Mouse (Mus musculus) CH12.LX (cell line): ENCODE data around the gene Zbtb33. TPM values are rescaled to one million over a fixed set of nuclear protein-coding genes. Genes with fewer than 3 reads are reported as not detected.

Experiments used
- DNase-seq: peaks from one replicate; pipeline ENCODE4 v3.0.0-alpha.2; 2013; ENCODE audit errors: extremely low read depth
- H3K27ac ChIP-seq: 2 replicates; pipeline ENCODE4 v1.5.1; 2012; ENCODE audit warnings: low read depth, mild to moderate bottlenecking, control low read depth, moderate library complexity; ENCODE audit not compliant: insufficient read depth
- H3K27me3 ChIP-seq: replicated peaks from 2 replicates; pipeline ENCODE3; 2012; ENCODE audit warnings: inconsistent platforms
- H3K36me3 ChIP-seq, 2 experiments: replicated peaks in 1 of 2; 2 replicates each; pipeline versions ENCODE3 to v1.6.1; 2012; ENCODE audit warnings: inconsistent platforms in 1 of 2, low read length in 1 of 2, mild to moderate bottlenecking in 1 of 2, mixed read lengths in 1 of 2, moderate library complexity in 1 of 2; ENCODE audit not compliant: control insufficient read depth in 1 of 2, insufficient read depth in 1 of 2
- H3K4me1 ChIP-seq, 2 experiments: 2 replicates each; pipeline ENCODE4 v1.6.1; 2012; ENCODE audit warnings: inconsistent platforms in 1 of 2, moderate library complexity in 1 of 2; ENCODE audit not compliant: insufficient read depth in 2 of 2, control insufficient read depth in 1 of 2
- H3K4me2 ChIP-seq: 2 replicates; pipeline ENCODE4 v1.6.1; 2012; ENCODE audit warnings: low read depth, mild to moderate bottlenecking, control low read depth; ENCODE audit not compliant: poor library complexity, insufficient read depth, severe bottlenecking
- H3K4me3 ChIP-seq, 3 experiments: fragments of 150-350 bp in 1 of 3; sonication (generic) in 1 of 3; replicated peaks in 1 of 3; 2 replicates each; pipeline versions ENCODE3 to v1.5.1; 2011 to 2012; ENCODE audit warnings: low read depth in 2 of 3, low read length in 2 of 3, mild to moderate bottlenecking in 2 of 3, moderate library complexity in 2 of 3, control low read depth in 1 of 3, improper control_type of control experiment in 1 of 3, inconsistent platforms in 1 of 3, mixed read lengths in 1 of 3; ENCODE audit not compliant: poor library complexity in 1 of 3
- H3K79me2 ChIP-seq: replicated peaks from 2 replicates; pipeline ENCODE4 v1.6.1; 2012; ENCODE audit warnings: mild to moderate bottlenecking, moderate library complexity; ENCODE audit not compliant: control insufficient read depth, poor library complexity, insufficient read depth, severe bottlenecking; ENCODE audit errors: extremely low read depth
- H3K9ac ChIP-seq: 2 replicates; pipeline ENCODE4 v1.6.1; 2012; ENCODE audit warnings: low read depth, mild to moderate bottlenecking, control low read depth, moderate library complexity; ENCODE audit not compliant: insufficient read depth
- H3K9me3 ChIP-seq: replicated peaks from 2 replicates; pipeline ENCODE3; 2012; ENCODE audit warnings: low read length, inconsistent platforms, mixed read lengths
- BHLHE40 ChIP-seq: IDR thresholded peaks from 2 replicates; pipeline ENCODE4 v1.6.1; 2011; ENCODE audit warnings: mild to moderate bottlenecking, low read depth, low read length, improper control_type of control experiment
- CHD1 ChIP-seq: IDR thresholded peaks from 2 replicates; pipeline ENCODE4 v1.6.1; 2012; ENCODE audit warnings: low read depth, low read length, improper control_type of control experiment, inconsistent platforms
- CTCF ChIP-seq, 2 experiments: IDR thresholded peaks in 1 of 2; conservative IDR thresholded peaks in 1 of 2; 2 replicates each; pipeline ENCODE4 v1.5.1; 2011 to 2012; ENCODE audit warnings: low read depth in 2 of 2, low read length in 2 of 2, improper control_type of control experiment in 1 of 2, inconsistent platforms in 1 of 2, mild to moderate bottlenecking in 1 of 2, moderate library complexity in 1 of 2
- E2F4 ChIP-seq: IDR thresholded peaks from 2 replicates; pipeline ENCODE4 v1.6.1; 2011; ENCODE audit warnings: low read depth, low read length, improper control_type of control experiment; ENCODE audit not compliant: insufficient replicate concordance
- ELF1 ChIP-seq: IDR thresholded peaks from 2 replicates; pipeline ENCODE4 v1.6.1; 2014; ENCODE audit warnings: low read depth, mild to moderate bottlenecking, inconsistent platforms, low read length, improper control_type of control experiment
- ETS1 ChIP-seq: conservative IDR thresholded peaks from 2 replicates; pipeline ENCODE4 v1.6.1; 2012; ENCODE audit warnings: low read depth, mild to moderate bottlenecking, inconsistent platforms, low read length, improper control_type of control experiment, moderate library complexity
- GABPA ChIP-seq: IDR thresholded peaks from 2 replicates; pipeline ENCODE4 v1.6.1; 2012; ENCODE audit warnings: low read depth, low read length, improper control_type of control experiment, inconsistent platforms; ENCODE audit not compliant: insufficient replicate concordance
- HCFC1 ChIP-seq: IDR thresholded peaks from 2 replicates; pipeline ENCODE4 v1.6.1; 2012; ENCODE audit warnings: low read depth, mild to moderate bottlenecking, inconsistent platforms, low read length, improper control_type of control experiment
- IRF4 ChIP-seq: IDR thresholded peaks from 2 replicates; pipeline ENCODE4 v1.6.1; 2014; ENCODE audit warnings: low read depth, mild to moderate bottlenecking, inconsistent platforms, low read length, improper control_type of control experiment
- JUND ChIP-seq: conservative IDR thresholded peaks from 2 replicates; pipeline ENCODE4 v1.6.1; 2011; ENCODE audit warnings: low read depth, low read length, improper control_type of control experiment
- MAFK ChIP-seq: IDR thresholded peaks from 2 replicates; pipeline ENCODE4 v1.6.1; 2011; ENCODE audit warnings: low read length, improper control_type of control experiment; ENCODE audit not compliant: insufficient replicate concordance
- MAX ChIP-seq: IDR thresholded peaks from 2 replicates; pipeline ENCODE4 v1.6.1; 2011; ENCODE audit warnings: low read length, improper control_type of control experiment
- MAZ ChIP-seq: IDR thresholded peaks from 2 replicates; pipeline ENCODE4 v1.6.1; 2012; ENCODE audit warnings: low read depth, mild to moderate bottlenecking, inconsistent platforms, low read length, improper control_type of control experiment, moderate library complexity
- MEF2A ChIP-seq: IDR thresholded peaks from 2 replicates; pipeline ENCODE4 v1.6.1; 2014; ENCODE audit warnings: low read depth, mild to moderate bottlenecking, inconsistent platforms, low read length, improper control_type of control experiment, borderline replicate concordance
- NELFE ChIP-seq: IDR thresholded peaks from 2 replicates; pipeline ENCODE4 v1.6.1; 2011; ENCODE audit warnings: low read depth, low read length, improper control_type of control experiment
- POLR2A ChIP-seq: IDR thresholded peaks from 2 replicates; pipeline ENCODE4 v1.6.1; 2011; ENCODE audit warnings: low read depth, mild to moderate bottlenecking, improper control_type of control experiment, low read length
- POLR2AphosphoS2 ChIP-seq: IDR thresholded peaks from 2 replicates; pipeline ENCODE4 v1.6.1; 2011; ENCODE audit warnings: low read depth, low read length, improper control_type of control experiment
- RCOR1 ChIP-seq: conservative IDR thresholded peaks from 2 replicates; pipeline ENCODE4 v1.6.1; 2012; ENCODE audit warnings: low read depth, mild to moderate bottlenecking, inconsistent platforms, low read length, improper control_type of control experiment
- SMC3 ChIP-seq: IDR thresholded peaks from 2 replicates; pipeline ENCODE4 v1.6.1; 2011; ENCODE audit warnings: low read depth, low read length, improper control_type of control experiment
- UBTF ChIP-seq: IDR thresholded peaks from 2 replicates; pipeline ENCODE4 v1.6.1; 2012; ENCODE audit warnings: low read depth, mild to moderate bottlenecking, inconsistent platforms, low read length, improper control_type of control experiment, moderate library complexity
- USF1 ChIP-seq: IDR thresholded peaks from 2 replicates; pipeline ENCODE4 v1.6.1; 2014; ENCODE audit warnings: low read depth, mild to moderate bottlenecking, inconsistent platforms, low read length, improper control_type of control experiment
- USF2 ChIP-seq: conservative IDR thresholded peaks from 2 replicates; pipeline ENCODE4 v1.6.1; 2011; ENCODE audit warnings: low read depth, low read length, improper control_type of control experiment
- ZNF384 ChIP-seq: IDR thresholded peaks from 2 replicates; pipeline ENCODE4 v1.6.1; 2012; ENCODE audit warnings: low read depth, low read length, improper control_type of control experiment, inconsistent platforms
- dilution Hi-C: fragments of 300-500 bp; cut with MboI; formaldehyde crosslinking; loops from 2 replicates; pipeline ENCODE4 v1.14.3; 2020; ENCODE audit warnings: low sequenced_read_pairs; ENCODE audit not compliant: extremely low pct_unique_long_range_greater_than_20kb, extremely low pct_ligation_motif_present
- in situ Hi-C: fragments of 300-500 bp; cut with MboI; formaldehyde crosslinking; loops from 3 replicates; pipeline ENCODE4 v1.14.3; 2019; ENCODE audit warnings: low sequenced_read_pairs, low pct_ligation_motif_present, low pct_unique_long_range_greater_than_20kb, mixed read lengths
- polyA plus RNA-seq: library from polyadenylated mRNA; unstranded; fragments of >175 nt; gene quantifications from 2 replicates; pipeline ENCODE4 v1.2.1, GENCODE M21; 2012; ENCODE audit warnings: low read depth; ENCODE audit not compliant: insufficient read length
- total RNA-seq, 2 experiments: library from RNA; depleted of rRNA; stranded (reverse); fragments of 300-350 nt in 1 of 2; fragments of >200 nt in 1 of 2; gene quantifications; 2 replicates each; pipeline ENCODE4 v1.2.3; 2012 to 2014

Gene Zbtb33
- total and polyA plus RNA-seq, 3 experiments: 10.7 to 25.0 (median 14.0) TPM

DNA sequence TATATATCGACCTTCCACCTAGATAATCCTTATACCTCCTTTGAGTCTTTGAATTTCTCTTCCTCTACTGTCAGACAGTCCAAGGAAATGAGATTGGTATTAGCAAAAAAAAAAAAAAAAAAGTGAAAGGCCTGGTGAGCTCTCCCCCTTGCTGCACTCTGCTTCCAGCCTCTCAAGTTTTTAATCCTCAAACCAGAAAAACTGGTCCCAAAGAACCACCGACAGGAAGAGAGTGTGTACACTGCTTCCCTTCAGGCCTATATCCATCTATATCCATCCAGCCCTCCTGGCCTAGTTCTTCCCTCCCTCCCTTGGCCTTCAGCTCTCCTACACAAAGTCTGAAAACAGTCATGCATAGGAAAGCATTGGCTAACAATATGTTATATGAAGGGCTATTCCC is 33.2 kb downstream of the Zbtb33 start:
- H3K4me2 ChIP-seq: no peak overlapping the region
- H3K36me3 ChIP-seq: no peaks in the 10 kb centered on the region
- no peaks in the 10 kb centered on the region for H3K9me3 ChIP-seq
- no peak overlapping the region for H3K4me3 ChIP-seq
- no peaks in the 10 kb centered on the region for H3K27me3 ChIP-seq
- dilution Hi-C loops (no loop called here), in situ Hi-C loops (no loop called here)
- no peaks in the 10 kb centered on the region for H3K79me2 ChIP-seq
- no peak overlapping the region for H3K9ac ChIP-seq
- TF ChIP-seq NELFE (no peak), USF2 (no peak), ETS1 (no peak), POLR2A (no peak), MAX (no peak), USF1 (no peak), JUND (no peak), CHD1 (no peak), MAZ (no peak), MAFK (no peak), RCOR1 (no peak), MEF2A (no peak), BHLHE40 (no peak), GABPA (no peak), POLR2AphosphoS2 (no peak), ELF1 (no peak)
- H3K4me1 ChIP-seq: peaks cover 10 to 23% of the 10 kb centered on the region in 2 experiments
- no peak overlapping the region for H3K27ac ChIP-seq
- DNase-seq: no peak

DNA sequence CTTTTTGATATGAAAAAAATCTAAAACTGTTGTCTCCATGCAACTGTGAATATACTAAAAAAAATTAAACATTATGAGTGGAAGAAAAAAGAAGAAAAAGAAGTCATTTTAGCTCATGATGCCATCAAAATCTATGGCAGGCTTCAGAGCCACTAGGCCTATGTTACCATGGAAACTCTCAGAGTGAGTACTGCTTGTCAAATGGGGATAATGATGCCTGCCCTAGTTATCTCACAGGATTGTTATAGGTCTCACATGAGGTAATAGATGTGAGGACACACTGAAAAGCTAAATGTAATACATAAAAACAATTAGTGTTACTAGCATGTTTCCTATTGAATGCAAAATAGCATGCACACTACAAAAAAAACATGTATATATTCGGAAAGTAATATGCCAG is 40.3 kb downstream of the Zbtb33 start:
- in situ Hi-C loops: loop anchor here (10.0 to 25.0 kb wide), 3 partner anchors 45 to 205 kb away; partner anchors contain the start of gene Zbtb33
- no peak overlapping the region for H3K4me2 ChIP-seq
- no peak overlapping the region for H3K27ac ChIP-seq
- no peaks in the 10 kb centered on the region for H3K9me3 ChIP-seq
- DNase-seq: no peak
- no peaks in the 10 kb centered on the region for H3K36me3 ChIP-seq
- no peak overlapping the region for H3K4me3 ChIP-seq
- peaks cover 8 to 35% of the 10 kb centered on the region in 2 experiments; a peak in 3 of 4 replicates for H3K4me1 ChIP-seq
- H3K79me2 ChIP-seq: no peaks in the 10 kb centered on the region
- H3K27me3 ChIP-seq: no peaks in the 10 kb centered on the region
- H3K9ac ChIP-seq: no peak overlapping the region
- dilution Hi-C loops: no loop called here
- TF ChIP-seq CHD1 (no peak), POLR2AphosphoS2 (no peak), IRF4 (no peak), MAFK (no peak), UBTF (no peak), MEF2A (no peak), HCFC1 (no peak), CTCF (conservative IDR thresholded peaks at IDR 0.05 in 1 of 2, IDR thresholded peaks at IDR 0.05 in 1 of 2; ENCODE audit: low read depth in 2 of 2, low read length in 2 of 2) (no peak), SMC3 (no peak), NELFE (no peak), USF2 (no peak), ETS1 (no peak), ZNF384 (no peak), E2F4 (no peak)
